Mouse (Mus musculus): ENCODE results near the gene Gm10570. TPM values are rescaled to one million over a fixed set of nuclear protein-coding genes. Genes with fewer than 3 reads are reported as not detected.

Gene Gm10570
- total and polyA plus RNA-seq, 3 experiments = 0.27 TPM; not detected in 2

DNA sequence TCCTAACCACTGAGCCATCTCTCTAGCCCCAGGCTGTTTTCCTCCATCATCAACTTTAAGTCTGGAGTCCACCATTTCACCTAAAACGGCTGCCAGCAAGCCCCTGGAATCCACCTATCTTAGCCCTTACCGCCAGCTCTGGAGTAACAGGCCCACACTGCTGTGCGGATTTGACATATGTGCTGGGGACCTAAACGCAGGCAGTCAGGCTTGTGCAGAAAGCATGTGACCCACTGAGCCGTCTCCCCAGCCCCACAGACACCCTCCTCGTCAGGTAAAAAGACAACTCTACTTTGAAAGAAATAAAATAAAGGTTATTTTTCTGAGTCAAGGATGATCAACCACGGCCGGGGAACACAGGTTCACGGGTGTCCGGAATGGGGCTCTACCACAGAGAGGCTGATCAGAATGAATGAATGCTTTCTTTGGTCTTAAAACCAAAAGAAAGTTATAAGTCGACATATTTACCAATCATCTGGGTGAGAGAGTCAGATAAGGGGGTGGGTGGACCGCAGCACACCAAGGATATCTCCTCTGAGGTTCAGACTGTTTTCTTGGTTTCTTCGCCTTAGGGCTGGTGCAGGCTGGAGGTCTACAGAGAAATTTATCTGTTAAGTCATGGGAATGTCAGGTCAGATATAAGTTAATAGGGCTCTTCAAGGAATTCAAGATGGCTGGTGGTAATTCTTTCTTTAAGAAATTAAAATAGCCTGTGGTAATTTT is 12.1 kb downstream of the Gm10570 start:
- Histone ChIP-seq H3K9ac (ENCODE audit: low read depth, low read length) (no peak overlapping the region), H3K4me3 (no peak overlapping the region), H3K27me3 (ENCODE audit: control insufficient read depth, insufficient read depth, low read length) (no peaks in the 10 kb centered on the region), H3K4me1 (ENCODE audit: control insufficient read depth, insufficient read depth, low read length) (peaks cover 4% of the 10 kb centered on the region; the same call in 1 of the 2 replicates), H3K27ac (no peak overlapping the region), H3K79me2 (replicated peaks; ENCODE audit: control insufficient read depth, insufficient read depth, low read length) (no peaks in the 10 kb centered on the region), H3K36me3 (ENCODE audit: control insufficient read depth, insufficient read depth, low read length) (no peaks in the 10 kb centered on the region)
- no peak for TF ChIP-seq POLR2A (IDR thresholded peaks at IDR 0.05; ENCODE audit: insufficient read depth, low read depth, low read length)
- no peak for TF ChIP-seq EP300 (IDR thresholded peaks at IDR 0.05; ENCODE audit: insufficient read depth, low read depth, low read length)
- no peak for TF ChIP-seq CTCF (IDR thresholded peaks at IDR 0.05)
- WGBS = 86% methylated on average over 13 of the region's 13 CpGs
- intact Hi-C loops (cut with DNase I) = no loop called here
- no peak for DNase-seq

DNA sequence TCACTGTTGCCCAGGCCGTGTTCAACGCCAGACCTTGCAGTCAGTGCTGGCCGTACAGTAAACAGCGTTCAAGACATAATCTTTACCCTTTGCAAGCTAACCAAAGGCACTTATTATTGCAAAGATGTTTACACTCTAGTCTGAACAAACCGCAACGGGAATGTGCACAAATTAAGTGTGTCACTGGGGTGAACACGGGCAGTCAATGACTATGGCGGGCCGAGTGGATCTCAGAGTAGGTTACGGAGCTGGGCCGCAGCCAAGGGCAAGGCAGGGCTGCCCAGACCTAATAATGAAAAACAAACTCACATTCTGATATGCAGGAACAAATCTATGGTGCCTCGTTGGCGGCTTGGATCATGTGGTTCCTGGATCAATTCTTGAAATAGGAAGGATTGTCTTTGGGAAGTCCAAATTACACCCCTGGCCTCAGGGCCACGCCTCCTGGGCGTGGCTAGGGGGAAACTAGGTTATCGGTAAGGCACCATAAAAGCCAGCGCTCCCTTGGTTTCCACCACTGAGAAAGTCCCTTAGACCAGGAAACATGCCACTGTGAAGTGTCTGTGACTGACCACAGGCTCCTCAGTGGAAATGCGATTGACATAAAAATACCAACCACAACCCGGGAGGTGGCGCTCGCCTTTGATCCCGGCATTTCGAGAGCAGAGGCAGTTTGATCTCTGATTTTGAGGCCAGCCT is 13.3 kb downstream of the Gm10570 start:
- TF ChIP-seq EP300 (IDR thresholded peaks at IDR 0.05; ENCODE audit: insufficient read depth, low read depth, low read length) (0 out of 2 replicates have a peak, but pooled peaks have one; percentile 15), POLR2A (IDR thresholded peaks at IDR 0.05; ENCODE audit: insufficient read depth, low read depth, low read length) (no peak), CTCF (IDR thresholded peaks at IDR 0.05) (peak; percentile 52)
- no peak overlapping the region for H3K27ac ChIP-seq
- no peak overlapping the region for H3K4me3 ChIP-seq
- no peaks in the 10 kb centered on the region for H3K36me3 ChIP-seq (ENCODE audit: control insufficient read depth, insufficient read depth, low read length)
- intact Hi-C loops (cut with DNase I) = no loop called here
- 45% methylated on average over 23 of the region's 23 CpGs for WGBS
- H3K9ac ChIP-seq (ENCODE audit: low read depth, low read length) = no peak overlapping the region
- no peaks in the 10 kb centered on the region for H3K79me2 ChIP-seq (replicated peaks; ENCODE audit: control insufficient read depth, insufficient read depth, low read length)
- no peak for DNase-seq
- no peaks in the 10 kb centered on the region for H3K27me3 ChIP-seq (ENCODE audit: control insufficient read depth, insufficient read depth, low read length)
- H3K4me1 ChIP-seq (ENCODE audit: control insufficient read depth, insufficient read depth, low read length) = peaks cover 4% of the 10 kb centered on the region; the same call in 1 of the 2 replicates

DNA sequence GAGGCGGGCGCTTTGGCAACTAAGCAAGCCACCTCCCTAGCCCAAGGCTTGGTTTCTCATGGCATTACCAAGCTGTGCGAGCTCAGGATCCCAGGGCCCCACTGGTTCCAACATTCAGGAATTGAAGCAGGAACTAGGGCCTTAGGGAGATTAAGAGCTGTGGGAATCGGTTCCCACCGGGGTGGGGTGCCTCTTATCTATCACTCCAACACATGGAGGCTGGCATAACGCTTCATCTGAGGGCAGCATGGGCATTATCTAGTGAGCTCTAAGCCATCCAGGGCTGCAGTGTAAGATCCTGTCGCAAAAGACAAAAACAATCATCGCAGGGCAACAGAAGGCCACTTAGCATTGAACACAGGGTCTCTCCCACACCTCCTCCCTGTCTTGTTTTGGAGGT is 14.0 kb downstream of the Gm10570 start:
- H3K9ac ChIP-seq (ENCODE audit: low read depth, low read length) = no peak overlapping the region
- peaks cover under 1% of the 10 kb centered on the region; the same call in 1 of the 2 replicates for H3K4me1 ChIP-seq (ENCODE audit: control insufficient read depth, insufficient read depth, low read length)
- no peak for DNase-seq
- intact Hi-C loops (cut with DNase I) = no loop called here
- TF ChIP-seq CTCF (IDR thresholded peaks at IDR 0.05) (no peak), POLR2A (IDR thresholded peaks at IDR 0.05; ENCODE audit: insufficient read depth, low read depth, low read length) (no peak), EP300 (IDR thresholded peaks at IDR 0.05; ENCODE audit: insufficient read depth, low read depth, low read length) (no peak)
- H3K79me2 ChIP-seq (replicated peaks; ENCODE audit: control insufficient read depth, insufficient read depth, low read length) = no peaks in the 10 kb centered on the region
- no peaks in the 10 kb centered on the region for H3K27me3 ChIP-seq (ENCODE audit: control insufficient read depth, insufficient read depth, low read length)
- WGBS = 71% methylated on average over 8 of the region's 8 CpGs
- H3K4me3 ChIP-seq = no peak overlapping the region
- H3K36me3 ChIP-seq (ENCODE audit: control insufficient read depth, insufficient read depth, low read length) = no peaks in the 10 kb centered on the region
- no peak overlapping the region for H3K27ac ChIP-seq

GRCm38 (mm10) chr4:130292271-130292670 is 16.2 kb downstream of the Gm10570 start:
- Histone ChIP-seq H3K36me3 (ENCODE audit: control insufficient read depth, insufficient read depth, low read length) (no peaks in the 10 kb centered on the region), H3K4me1 (ENCODE audit: control insufficient read depth, insufficient read depth, low read length) (no peaks in the 10 kb centered on the region), H3K9ac (ENCODE audit: low read depth, low read length) (no peak overlapping the region), H3K27me3 (ENCODE audit: control insufficient read depth, insufficient read depth, low read length) (no peaks in the 10 kb centered on the region), H3K4me3 (no peak overlapping the region), H3K79me2 (replicated peaks; ENCODE audit: control insufficient read depth, insufficient read depth, low read length) (no peaks in the 10 kb centered on the region), H3K27ac (no peak overlapping the region)
- WGBS = 1% methylated on average over 4 of the region's 4 CpGs
- no peak for TF ChIP-seq POLR2A (IDR thresholded peaks at IDR 0.05; ENCODE audit: insufficient read depth, low read depth, low read length)
- TF ChIP-seq EP300 (IDR thresholded peaks at IDR 0.05; ENCODE audit: insufficient read depth, low read depth, low read length) = 0 out of 2 replicates have a peak, but pooled peaks have one; percentile 56
- peak; percentile 94 for TF ChIP-seq CTCF (IDR thresholded peaks at IDR 0.05)
- peak; percentile 60 to 77 for DNase-seq
- intact Hi-C loops (cut with DNase I) = loop anchor here (1.0 kb wide), 2 partner anchors 28 to 93 kb away; no protein-coding TSS in a partner anchor

- no peak overlapping the region for H3K4me3 ChIP-seq
- DNase-seq = no peak
- intact Hi-C loops (cut with DNase I) = no loop called here
- H3K36me3 ChIP-seq (ENCODE audit: control insufficient read depth, insufficient read depth, low read length) = no peaks in the 10 kb centered on the region
- H3K27me3 ChIP-seq (ENCODE audit: control insufficient read depth, insufficient read depth, low read length) = no peaks in the 10 kb centered on the region
- H3K9ac ChIP-seq (ENCODE audit: low read depth, low read length) = no peak overlapping the region
- H3K4me1 ChIP-seq (ENCODE audit: control insufficient read depth, insufficient read depth, low read length) = no peaks in the 10 kb centered on the region
- H3K27ac ChIP-seq = no peak overlapping the region
- WGBS = 69% methylated on average over 3 of the region's 3 CpGs
- TF ChIP-seq POLR2A (IDR thresholded peaks at IDR 0.05; ENCODE audit: insufficient read depth, low read depth, low read length) (no peak), CTCF (IDR thresholded peaks at IDR 0.05) (no peak), EP300 (IDR thresholded peaks at IDR 0.05; ENCODE audit: insufficient read depth, low read depth, low read length) (no peak)
- no peaks in the 10 kb centered on the region for H3K79me2 ChIP-seq (replicated peaks; ENCODE audit: control insufficient read depth, insufficient read depth, low read length)
Observed at GRCm38 (mm10) chr4:130289824-130290223, 18.6 kb downstream of the Gm10570 start.

DNA sequence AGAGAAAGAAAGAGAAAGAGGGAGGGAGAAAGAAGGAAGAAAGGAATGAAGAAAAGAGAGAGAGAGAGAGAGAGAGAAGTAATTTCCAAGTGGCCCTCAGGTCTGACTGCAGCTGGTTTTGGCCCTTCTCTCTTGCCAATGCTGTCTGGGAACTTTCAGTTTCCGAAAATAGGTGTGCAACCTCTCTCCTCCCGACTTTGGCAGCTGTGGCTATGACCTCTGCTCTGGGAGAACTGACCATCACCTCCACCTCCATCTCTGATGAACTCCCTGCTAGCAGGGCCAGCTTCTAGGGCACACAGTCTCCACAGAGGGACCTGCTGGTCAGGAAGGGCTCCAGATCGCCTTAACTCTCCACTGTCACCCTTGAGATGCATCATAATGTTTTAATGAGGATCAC is 21.9 kb downstream of the Gm10570 start:
- TF ChIP-seq CTCF (IDR thresholded peaks at IDR 0.05) (no peak), POLR2A (IDR thresholded peaks at IDR 0.05; ENCODE audit: insufficient read depth, low read depth, low read length) (no peak), EP300 (IDR thresholded peaks at IDR 0.05; ENCODE audit: insufficient read depth, low read depth, low read length) (no peak)
- H3K36me3 ChIP-seq (ENCODE audit: control insufficient read depth, insufficient read depth, low read length) = no peaks in the 10 kb centered on the region
- 33% methylated on average over 3 of the region's 3 CpGs for WGBS
- no peak overlapping the region for H3K4me3 ChIP-seq
- DNase-seq = peak in 1 of 2 experiments; percentile 55
- H3K4me1 ChIP-seq (ENCODE audit: control insufficient read depth, insufficient read depth, low read length) = no peaks in the 10 kb centered on the region
- no peak overlapping the region for H3K27ac ChIP-seq
- no peaks in the 10 kb centered on the region for H3K79me2 ChIP-seq (replicated peaks; ENCODE audit: control insufficient read depth, insufficient read depth, low read length)
- intact Hi-C loops (cut with DNase I) = no loop called here
- no peaks in the 10 kb centered on the region for H3K27me3 ChIP-seq (ENCODE audit: control insufficient read depth, insufficient read depth, low read length)
- H3K9ac ChIP-seq (ENCODE audit: low read depth, low read length) = no peak overlapping the region

Data from heart, adult 2 months (tissue).